Mouse (Mus musculus): ENCODE results near the gene Herc1.

DNA sequence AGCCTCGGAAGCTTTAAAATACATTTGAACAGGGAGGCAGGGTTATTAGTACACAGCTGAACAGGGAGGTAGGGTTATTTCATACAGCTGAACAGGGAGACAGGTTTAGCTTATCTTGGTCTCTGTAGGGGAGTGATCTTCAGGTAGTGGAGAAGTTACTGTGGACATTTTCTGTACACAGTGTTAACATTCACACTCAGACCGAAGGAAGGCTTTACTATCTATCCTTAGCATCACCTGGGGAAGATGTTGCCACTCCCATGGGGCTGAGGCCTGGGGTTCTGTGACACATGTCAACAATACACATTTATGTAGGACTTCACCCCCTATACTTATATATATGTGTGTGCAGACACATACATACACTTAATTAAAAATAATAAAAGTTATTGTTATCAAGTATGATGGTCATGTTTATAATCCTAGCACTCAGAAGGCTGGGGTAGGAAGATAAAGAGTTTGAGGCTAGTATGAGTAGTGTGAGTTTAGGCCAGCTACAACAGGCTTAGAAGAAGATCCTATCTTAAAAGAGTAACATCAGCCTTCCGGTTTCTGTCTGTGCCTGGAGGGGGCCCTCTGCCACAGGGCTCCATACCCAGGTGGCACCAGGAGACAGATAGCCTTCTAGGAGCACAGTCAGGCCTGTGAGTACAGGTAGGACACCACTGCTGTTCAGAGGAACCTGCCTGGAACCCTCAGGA is 9.7 kb upstream of the Herc1 start:
- TF ChIP-seq CTCF (IDR thresholded peaks at IDR 0.05; ENCODE audit: borderline replicate concordance, insufficient read depth, low read depth, low read length) (no peak), POLR2A (IDR thresholded peaks at IDR 0.05; ENCODE audit: borderline replicate concordance, insufficient read depth, low read length) (no peak)

Data from cerebellum, adult 2 months (tissue).